Mouse (Mus musculus): ENCODE results near the gene Dnajb8. TPM values are rescaled to one million over a fixed set of nuclear protein-coding genes. Genes with fewer than 3 reads are reported as not detected.

Dnajb8 gene
- not detected for total RNA-seq (2021)
- long read RNA-seq, experiment 1 = 0 reads
- long read RNA-seq, experiment 2 = 0 reads

GRCm38 (mm10) chr6:88221968-88222367 is at the start of gene Dnajb8:
Gene Dnajb8, plus strand, starts transcription at chr6:88222268.
- DNase-seq (ENCODE audit: low spot score) = no peak

GRCm38 (mm10) chr6:88174191-88174590 is 47.9 kb upstream of the Dnajb8 start:
- DNase-seq (ENCODE audit: low spot score) = no peak

- no peak for DNase-seq (ENCODE audit: low spot score)
Measured at GRCm38 (mm10) chr6:88174676-88175075, 47.4 kb upstream of the Dnajb8 start.

GRCm38 (mm10) chr6:88184671-88185070 is 37.4 kb upstream of the Dnajb8 start:
- DNase-seq (ENCODE audit: low spot score) = no peak

GRCm38 (mm10) chr6:88188148-88188547 is 33.9 kb upstream of the Dnajb8 start:
- no peak for DNase-seq (ENCODE audit: low spot score)

- DNase-seq (ENCODE audit: low spot score) = peak; percentile 50
Measured at GRCm38 (mm10) chr6:88189312-88190042, 32.6 kb upstream of the Dnajb8 start.

- DNase-seq (ENCODE audit: low spot score) = no peak
Measured at GRCm38 (mm10) chr6:88190043-88190309, 32.1 kb upstream of the Dnajb8 start.

GRCm38 (mm10) chr6:88190310-88191023 is 31.6 kb upstream of the Dnajb8 start:
- DNase-seq (ENCODE audit: low spot score) = no peak

GRCm38 (mm10) chr6:88191024-88191365 is 31.1 kb upstream of the Dnajb8 start:
- DNase-seq (ENCODE audit: low spot score) = no peak

GRCm38 (mm10) chr6:88191411-88192070 is 30.5 kb upstream of the Dnajb8 start:
- DNase-seq (ENCODE audit: low spot score) = no peak

GRCm38 (mm10) chr6:88192756-88193155 is 29.3 kb upstream of the Dnajb8 start:
- no peak for DNase-seq (ENCODE audit: low spot score)

- no peak for DNase-seq (ENCODE audit: low spot score)
Measured at GRCm38 (mm10) chr6:88193433-88194052, 28.5 kb upstream of the Dnajb8 start, which contains the start of gene Gata2. Gene Gata2, plus strand, starts transcription at chr6:88193891.

- no peak for DNase-seq (ENCODE audit: low spot score)
Measured at GRCm38 (mm10) chr6:88194053-88194977, 27.8 kb upstream of the Dnajb8 start.

- DNase-seq (ENCODE audit: low spot score) = no peak
Measured at GRCm38 (mm10) chr6:88194978-88195325, 27.1 kb upstream of the Dnajb8 start.

- DNase-seq (ENCODE audit: low spot score) = no peak
Measured at GRCm38 (mm10) chr6:88196054-88196732, 25.9 kb upstream of the Dnajb8 start.

GRCm38 (mm10) chr6:88196733-88197312 is 25.2 kb upstream of the Dnajb8 start:
- DNase-seq (ENCODE audit: low spot score) = no peak

GRCm38 (mm10) chr6:88197313-88198069 is 24.6 kb upstream of the Dnajb8 start:
- DNase-seq (ENCODE audit: low spot score) = no peak

GRCm38 (mm10) chr6:88198070-88198940 is 23.8 kb upstream of the Dnajb8 start:
- peak; percentile 73 for DNase-seq (ENCODE audit: low spot score)
